Mouse (Mus musculus) thymus, adult 2 months (tissue): ENCODE measurements around the gene Nectin3. TPM values are rescaled to one million over a fixed set of nuclear protein-coding genes. Genes with fewer than 3 reads are reported as not detected.

Experiments used
- DNase-seq: peaks from one replicate; pipeline ENCODE4 v3.0.0; 2021
- H3K27ac ChIP-seq: fragments of 200-500 bp; 2 replicates; pipeline ENCODE4 v1.5.1; 2012; ENCODE audit warnings: low read length, control low read depth; ENCODE audit not compliant: control insufficient read depth, insufficient read depth
- H3K27me3 ChIP-seq: fragments of 200-500 bp; 2 replicates; pipeline ENCODE4 v1.6.1; 2012; ENCODE audit warnings: mild to moderate bottlenecking, low read length, moderate library complexity, mixed read lengths; ENCODE audit not compliant: control insufficient read depth, insufficient read depth
- H3K36me3 ChIP-seq: fragments of 200-500 bp; 2 replicates; pipeline ENCODE4 v1.6.1; 2012; ENCODE audit warnings: mild to moderate bottlenecking, low read length, moderate library complexity; ENCODE audit not compliant: control insufficient read depth, insufficient read depth
- H3K4me1 ChIP-seq: fragments of 200-500 bp; replicated peaks from 2 replicates; pipeline ENCODE4 v1.6.1; 2012; ENCODE audit warnings: low read length; ENCODE audit not compliant: control insufficient read depth, insufficient read depth
- H3K4me3 ChIP-seq: fragments of 200-500 bp; 2 replicates; pipeline ENCODE4 v1.5.1; 2012; ENCODE audit warnings: mild to moderate bottlenecking, low read length, control low read depth, moderate library complexity; ENCODE audit not compliant: control insufficient read depth, insufficient read depth
- CTCF ChIP-seq: fragments of 200-500 bp; IDR thresholded peaks from 2 replicates; pipeline ENCODE4 v1.5.1; 2012; ENCODE audit warnings: mild to moderate bottlenecking, control low read depth, low read length, moderate library complexity, borderline replicate concordance; ENCODE audit not compliant: control insufficient read depth, poor library complexity, insufficient read depth; ENCODE audit errors: extremely low read depth
- POLR2A ChIP-seq: fragments of 200-500 bp; IDR thresholded peaks from 2 replicates; pipeline ENCODE4 v1.6.1; 2012; ENCODE audit warnings: mild to moderate bottlenecking, low read length, control low read depth, moderate library complexity; ENCODE audit not compliant: control insufficient read depth, poor library complexity, insufficient read depth; ENCODE audit errors: extremely low read depth
- WGBS: fragments of 180-500 bp; shearing (Covaris S2); methylation state at CpG from one replicate; pipeline ENCODE4 v1.1.7; 2018; 5-methylcytosine and 5-hydroxymethylcytosine counted together
- polyA plus RNA-seq: library from polyadenylated mRNA; depleted of rRNA; stranded (reverse); fragments of >200 nt; gene quantifications from 2 replicates; pipeline ENCODE4 v1.2.3, GENCODE M21; 2012

The Nectin3 gene
- polyA plus RNA-seq, 1 experiment = 1.5 TPM

DNA sequence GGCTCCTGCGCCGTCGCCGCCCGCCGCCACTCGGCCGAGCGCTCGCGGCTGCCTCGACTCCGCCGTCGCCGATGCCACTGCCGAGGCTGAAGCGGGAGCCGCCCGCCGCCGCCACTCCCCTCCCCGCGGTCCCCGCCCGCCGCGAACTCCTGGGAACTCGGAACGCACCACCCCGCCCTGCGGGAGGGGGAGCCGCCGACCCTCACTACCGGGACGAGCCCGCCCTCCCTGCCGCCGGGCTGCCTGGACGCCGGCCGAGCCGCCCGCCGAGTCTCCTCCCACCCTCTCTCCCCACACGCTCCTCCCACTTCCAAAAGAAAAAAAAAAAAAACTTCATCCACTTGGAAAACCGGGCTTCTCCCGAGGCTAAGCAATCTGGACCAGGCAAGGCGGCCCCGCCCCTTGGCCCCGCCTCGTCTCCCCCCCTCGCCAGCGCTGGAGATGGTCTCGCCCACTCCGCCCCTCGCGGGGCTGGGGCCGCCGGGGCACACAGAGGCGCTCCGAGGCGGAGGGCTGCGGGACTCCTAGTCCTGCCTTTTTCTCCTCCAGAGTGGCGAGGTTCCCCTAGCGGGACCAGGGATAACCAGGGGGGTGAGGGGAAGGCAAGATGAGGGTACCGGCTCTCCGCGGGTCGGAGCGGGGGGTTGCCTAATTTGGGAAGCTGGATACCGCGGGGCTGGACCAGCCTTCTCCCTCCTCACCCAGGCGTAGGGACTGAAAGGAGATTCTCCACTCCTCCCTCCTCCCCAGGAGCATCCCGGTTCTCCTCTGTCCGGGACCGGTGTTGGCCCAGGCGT is 1.2 kb downstream of the Nectin3 start:
- Histone ChIP-seq H3K4me1 (peaks cover 14% of the 10 kb centered on the region), H3K27me3 (peaks cover 19% of the 10 kb centered on the region), H3K36me3 (no peaks in the 10 kb centered on the region), H3K27ac (no peak overlapping the region), H3K4me3 (peak overlapping the region; percentile 60)
- peak; percentile 87 for DNase-seq
- WGBS = under 1% methylated on average over 76 of the region's 78 CpGs
- TF ChIP-seq POLR2A (no peak), CTCF (no peak)

DNA sequence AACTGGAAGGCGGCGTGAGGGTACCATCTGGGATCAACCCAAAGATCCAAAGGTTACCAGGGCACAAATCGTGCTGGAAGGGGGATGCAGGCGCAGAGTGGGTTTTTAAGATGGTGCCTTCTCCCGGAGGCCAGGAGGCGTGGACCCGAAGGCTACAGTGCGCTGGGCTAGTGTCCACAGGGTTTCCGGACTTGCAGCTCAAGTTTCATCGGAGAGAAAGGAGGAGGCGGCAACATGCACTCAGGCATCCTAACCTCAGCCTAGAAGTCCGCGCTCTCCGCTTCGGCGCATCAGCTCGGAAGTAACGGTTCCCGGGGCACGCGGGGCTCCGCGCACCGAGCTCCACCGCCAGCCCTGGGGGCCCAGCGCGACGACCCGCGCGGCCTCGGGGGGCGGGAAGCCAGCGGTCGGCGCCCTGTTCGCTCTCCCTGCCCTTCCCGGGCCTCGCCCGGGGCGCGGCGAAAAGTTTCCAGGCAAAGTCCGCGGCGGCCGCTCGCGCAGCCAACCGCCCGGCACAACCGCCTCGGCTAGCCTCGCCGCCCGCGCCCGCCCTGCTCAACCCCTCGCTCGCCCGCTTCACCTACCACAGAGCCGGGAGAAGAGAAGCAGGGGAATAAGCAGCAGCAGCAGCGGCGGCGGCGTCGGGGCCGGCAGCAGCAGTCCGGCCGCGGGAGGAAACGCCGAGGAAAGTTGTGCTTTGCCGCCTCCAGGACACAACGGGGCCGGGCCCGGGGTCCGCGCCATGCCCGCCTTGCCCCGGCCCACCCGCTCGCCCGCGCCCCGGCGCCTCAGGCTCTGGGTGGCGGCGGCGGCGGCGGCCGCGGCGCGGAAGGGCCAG is 2.1 kb downstream of the Nectin3 start:
- TF ChIP-seq POLR2A (no peak), CTCF (no peak)
- WGBS = 1% methylated on average over 96 of the region's 96 CpGs

DNA sequence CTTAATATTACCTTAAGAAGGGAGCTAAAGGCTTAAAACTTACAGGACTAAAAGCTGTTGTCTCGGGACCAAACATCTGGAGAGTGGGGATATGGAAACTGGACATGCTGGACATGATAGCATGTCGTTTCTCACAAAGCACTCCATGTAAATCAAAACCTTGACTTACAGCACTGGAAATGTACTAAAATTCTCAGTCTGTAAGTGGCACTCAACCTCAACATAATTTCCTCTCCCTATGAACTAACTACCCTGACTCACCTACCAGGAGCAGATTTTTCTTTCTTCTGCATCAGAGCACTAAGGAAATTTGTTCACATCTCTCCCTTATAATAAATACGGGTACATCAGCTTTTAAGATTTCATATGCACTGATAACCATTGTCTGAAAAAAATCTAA is 3.1 kb downstream of the Nectin3 start:
- no peak overlapping the region for H3K27ac ChIP-seq
- peaks cover 19% of the 10 kb centered on the region for H3K27me3 ChIP-seq
- peaks cover 14% of the 10 kb centered on the region for H3K4me1 ChIP-seq
- TF ChIP-seq POLR2A (no peak), CTCF (no peak)
- no peak overlapping the region for H3K4me3 ChIP-seq
- DNase-seq = no peak
- 51% methylated on average over 3 of the region's 3 CpGs for whole genome bisulfite sequencing
- no peaks in the 10 kb centered on the region for H3K36me3 ChIP-seq

More for the DNA sequence above, 2.1 kb downstream of the Nectin3 start:
- peaks cover 19% of the 10 kb centered on the region for H3K27me3 ChIP-seq
- peak overlapping the region; percentile 60 for H3K4me3 ChIP-seq
- no peak overlapping the region for H3K27ac ChIP-seq
- peaks cover 14% of the 10 kb centered on the region for H3K4me1 ChIP-seq
- no peaks in the 10 kb centered on the region for H3K36me3 ChIP-seq
- peak; percentile 21 for DNase-seq

DNA sequence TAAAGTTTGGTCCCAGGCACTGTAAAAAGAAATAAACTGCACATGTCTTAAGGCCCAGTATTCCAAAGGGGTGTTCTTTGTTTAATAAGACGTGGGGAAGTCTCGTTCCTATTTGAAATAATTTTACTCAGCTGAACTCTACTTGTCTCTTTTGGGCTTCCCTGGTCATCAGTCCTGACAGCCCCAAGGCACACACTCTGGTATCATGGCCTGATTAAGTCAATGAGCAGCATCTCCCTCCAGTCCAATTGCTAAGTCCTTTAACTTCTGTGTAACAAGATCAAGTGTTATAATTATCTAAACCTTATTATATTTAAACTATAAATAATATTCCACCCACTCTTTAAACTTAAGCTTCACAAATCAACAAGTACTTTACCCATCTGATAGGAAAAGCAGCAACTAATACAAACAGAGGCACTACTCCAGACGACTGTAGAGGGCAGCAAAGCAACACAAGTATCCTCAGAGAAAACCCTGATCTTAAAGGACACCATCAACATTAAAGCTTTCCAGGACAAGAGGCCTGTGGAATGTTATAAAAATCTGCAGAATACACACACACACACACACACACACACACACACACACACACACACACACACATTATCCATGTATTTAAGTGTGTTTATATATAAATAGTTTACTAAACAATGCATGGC is 10.8 kb downstream of the Nectin3 start:
- no peaks in the 10 kb centered on the region for H3K27me3 ChIP-seq
- H3K27ac ChIP-seq = no peak overlapping the region
- H3K4me1 ChIP-seq = no peaks in the 10 kb centered on the region
- H3K4me3 ChIP-seq = no peak overlapping the region
- TF ChIP-seq POLR2A (no peak), CTCF (no peak)
- peak; percentile 6 for DNase-seq
- H3K36me3 ChIP-seq = no peaks in the 10 kb centered on the region
- WGBS = 57% methylated on average over 3 of the region's 3 CpGs

DNA sequence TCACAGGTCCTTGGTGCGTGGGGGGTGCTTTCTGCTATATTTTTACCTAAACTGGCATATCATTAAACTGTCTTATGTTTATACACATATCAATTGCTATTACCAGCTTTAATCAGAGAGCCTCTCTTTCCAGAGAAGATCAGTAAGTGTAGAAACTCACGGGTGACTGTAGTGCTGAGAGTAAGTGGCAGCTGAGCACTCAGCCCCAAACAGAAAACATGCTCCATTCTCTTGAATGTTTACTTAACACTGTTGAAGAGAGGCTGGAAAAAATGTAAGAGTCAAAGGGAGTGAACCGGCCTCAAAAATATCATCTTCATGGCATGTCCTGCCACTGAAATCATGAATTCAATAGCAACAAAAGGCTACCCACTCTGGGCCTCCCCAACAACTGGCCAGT is 21.0 kb downstream of the Nectin3 start:
- TF ChIP-seq CTCF (no peak), POLR2A (no peak)
- 89% methylated on average over 3 of the region's 3 CpGs for WGBS
- H3K27me3 ChIP-seq = no peaks in the 10 kb centered on the region
- H3K27ac ChIP-seq = no peak overlapping the region
- H3K4me1 ChIP-seq = no peaks in the 10 kb centered on the region
- H3K36me3 ChIP-seq = no peaks in the 10 kb centered on the region
- no peak overlapping the region for H3K4me3 ChIP-seq
- DNase-seq = no peak

DNA sequence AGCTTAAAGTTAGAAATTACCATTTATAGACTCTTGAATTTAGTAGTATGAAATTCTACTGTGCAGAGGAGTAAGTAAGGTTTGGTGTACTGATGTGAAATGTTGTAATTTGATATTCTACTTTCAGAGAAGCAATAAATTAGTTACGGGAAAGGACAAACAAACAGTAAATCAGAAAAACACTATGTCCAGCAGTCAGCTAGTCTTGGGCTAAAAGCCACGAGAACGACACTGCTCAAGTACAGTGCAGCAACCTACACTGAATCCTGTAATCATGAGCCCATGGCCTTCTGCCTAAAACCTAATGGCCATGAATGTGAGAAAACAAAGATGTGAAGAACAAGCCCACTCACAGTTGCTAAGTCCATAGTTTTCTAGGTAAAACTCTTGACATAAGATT is 46.9 kb downstream of the Nectin3 start:
- no peak overlapping the region for H3K4me3 ChIP-seq
- no peak overlapping the region for H3K27ac ChIP-seq
- H3K4me1 ChIP-seq = no peaks in the 10 kb centered on the region
- DNase-seq = no peak
- TF ChIP-seq CTCF (no peak), POLR2A (no peak)
- no peaks in the 10 kb centered on the region for H3K36me3 ChIP-seq
- WGBS = 92% methylated on average over 3 of the region's 3 CpGs
- no peaks in the 10 kb centered on the region for H3K27me3 ChIP-seq
